Mouse (Mus musculus) myocyte (in vitro differentiated cells): ENCODE data around the gene Mcfd2.

Source experiments
- MAX ChIP-seq: IDR thresholded peaks from one replicate; pipeline ENCODE4 v1.6.1; 2011; ENCODE audit warnings: low read depth, mild to moderate bottlenecking, control low read depth
- MYOG ChIP-seq, 3 experiments: IDR thresholded peaks; one replicate each; pipeline ENCODE4 v1.6.1; 2011; ENCODE audit warnings: control low read depth in 2 of 3, low read depth in 2 of 3, mild to moderate bottlenecking in 2 of 3; ENCODE audit not compliant: insufficient read length in 2 of 3, control insufficient read depth in 1 of 3, insufficient read depth in 1 of 3
- POLR2A ChIP-seq: IDR thresholded peaks from one replicate; pipeline ENCODE4 v1.6.1; 2011; ENCODE audit warnings: low read depth, mild to moderate bottlenecking, control low read depth, moderate library complexity; ENCODE audit not compliant: insufficient read length

DNA sequence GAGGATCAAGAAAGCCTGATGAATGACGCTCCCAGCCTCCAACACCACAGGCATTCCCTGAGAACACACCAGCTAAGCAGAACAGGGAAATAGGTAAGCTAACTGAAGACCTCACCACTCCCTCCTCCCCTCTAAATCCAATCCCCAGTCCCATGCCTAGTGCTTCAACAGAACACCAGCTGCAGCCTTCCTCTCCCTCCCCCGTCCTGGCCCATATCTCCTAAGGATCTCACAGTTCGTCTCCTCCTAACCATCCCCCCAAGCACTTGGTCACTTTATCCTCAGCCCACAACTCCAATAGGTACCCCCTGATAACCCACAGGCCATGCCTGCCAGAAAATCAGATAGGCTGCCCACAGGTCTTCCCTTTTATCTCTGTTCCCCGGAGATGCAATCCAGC is 37.9 kb downstream of the Mcfd2 start:
- no peak for TF ChIP-seq POLR2A
- no peak for TF ChIP-seq MYOG (IDR thresholded peaks at IDR 0.05; ENCODE audit: control insufficient read depth in 1 of 3, insufficient read depth in 1 of 3, insufficient read length in 2 of 3, low read depth in 2 of 3)
- no peak for TF ChIP-seq MAX
